Mouse (Mus musculus): ENCODE measurements around the gene Tmem39b.

DNA sequence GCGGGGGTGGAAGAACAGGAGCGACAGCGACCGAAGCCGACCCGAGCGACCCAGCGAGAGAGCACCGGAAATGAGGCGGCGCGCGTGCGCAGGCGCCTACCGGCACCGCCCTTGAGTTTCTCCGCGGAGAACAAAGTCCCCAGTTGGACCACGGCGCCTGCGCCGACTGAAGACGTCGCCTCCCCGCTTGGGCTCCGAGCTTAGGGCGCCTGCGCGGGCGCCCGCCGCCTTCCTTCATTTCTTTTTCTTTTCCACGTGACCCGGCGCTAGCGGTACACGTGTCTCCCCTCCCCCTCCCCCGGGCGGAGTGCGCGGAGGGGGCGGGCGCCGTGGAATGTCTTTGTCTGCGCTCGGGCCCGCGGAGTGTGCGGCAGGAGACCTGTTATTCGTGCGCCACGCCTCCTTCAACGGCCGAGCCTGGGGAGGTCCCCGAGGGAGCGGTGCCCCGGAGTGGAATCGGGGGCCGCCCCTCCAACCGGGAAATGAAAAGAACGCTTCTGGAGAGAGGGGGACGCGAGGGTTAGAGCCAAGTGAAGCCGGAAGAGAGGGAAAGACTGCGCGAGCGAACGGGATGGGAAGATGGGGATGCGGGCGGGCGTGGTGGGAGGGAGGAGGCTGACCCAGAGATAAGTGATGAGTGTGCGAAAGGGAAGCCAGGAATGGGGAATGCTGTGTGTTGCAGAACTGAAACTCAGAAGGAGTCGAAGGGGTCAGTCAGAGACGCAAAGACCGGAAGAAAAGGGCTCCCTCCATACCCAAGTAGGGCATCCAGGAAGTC lies 45.8 kb upstream of the Tmem39b start, which contains the start of gene Khdrbs1:
- TF ChIP-seq CTCF (IDR thresholded peaks at IDR 0.05; ENCODE audit: low read depth) (no peak), EP300 (IDR thresholded peaks at IDR 0.05; ENCODE audit: low read depth) (peak; percentile 63; the same call in 1 of the 2 replicates)

Measured in liver, postnatal 0 days (tissue).